Comparison of ENCODE assay signal across 8 mouse cellular contexts in genomic region chr11:103359841-103360641, GRCm38 (mm10). TPM values are rescaled to one million over a fixed set of nuclear protein-coding genes. Genes with fewer than 3 reads are reported as not detected.
DNase-seq lines count a peak whose midpoint lies in the region; ATAC-seq lines count a peak whose summit lies in the region.

No protein-coding gene starts in this region.

- intact Hi-C loops in left cerebral cortex, postnatal 25 days (cut with DNase I) = loop anchor here (2.0 to 10.0 kb wide), 6 partner anchors 27 to 315 kb away; partner anchors contain the start of gene Plekhm1

- ATAC-seq in megakaryocyte-erythroid progenitor cell, adult 5-6 weeks (replicated peaks; ENCODE audit: low FRiP score, low TSS enrichment, poor library complexity, severe bottlenecking) = peak; percentile 65

- peak; percentile 48 for DNase-seq in adipocyte (ENCODE audit: low spot score)
- DNase-seq in cerebellum, postnatal 36 days = peak; percentile 80 to 85
- peak; percentile 86 for DNase-seq in gastrocnemius, postnatal 10 days
- DNase-seq in induced T-regulatory cell, adult 2 months (ENCODE audit: low read depth) = peak; percentile 90
- DNase-seq in left cerebral cortex, postnatal 25 days (ENCODE audit: low spot score in 2 of 2) = peak; percentile 80 to 87
- DNase-seq in right cerebral cortex, postnatal 25 days = peak; percentile 85
- DNase-seq in yolk sac, embryonic 10.5 days (ENCODE audit: low spot score) = peak; percentile 76

RNA-seq across cellular contexts. Expression of gene Arhgap27, which starts 3.5 kb away (rescaled TPM):
- 10 to 100 TPM in 1 of 2 experiments, 1 to 10 TPM in 1; 9.7 to 12.6 TPM for total RNA-seq in gastrocnemius, postnatal 10 days (2021)
- total RNA-seq in left cerebral cortex, postnatal 25 days (2021) = 10 to 100 TPM in 1 of 2 experiments, 1 to 10 TPM in 1; 7.9 to 12.4 TPM
- total RNA-seq in megakaryocyte-erythroid progenitor cell, adult 5-6 weeks (2014; fragmentation: Nextera tagmentation) = 1.4 and 3.3 TPM in 2 replicates
- total RNA-seq in megakaryocyte-erythroid progenitor cell, adult 5-6 weeks (2017) = 2.1 and 11.1 TPM in 2 replicates

RNA-seq across cellular contexts. Expression of gene Plekhm1, which starts 52.4 kb away (rescaled TPM):
- total RNA-seq in gastrocnemius, postnatal 10 days (2021) = 10 to 100 TPM in 1 of 2 experiments, 1 to 10 TPM in 1; 8.2 to 10.3 TPM
- total RNA-seq in left cerebral cortex, postnatal 25 days (2021) = 10 to 100 TPM; 16.5 to 17.4 TPM
- total RNA-seq in megakaryocyte-erythroid progenitor cell, adult 5-6 weeks (2014; fragmentation: Nextera tagmentation) = 12.5 and 16.3 TPM in 2 replicates
- total RNA-seq in megakaryocyte-erythroid progenitor cell, adult 5-6 weeks (2017) = 2.2 and 2.7 TPM in 2 replicates

Comparison
In these comparisons a context has a peak if more than half of its experiments do, and no peak if none do; other contexts are left out.
1. Peak in every context shown above with its lines: DNase-seq and ATAC-seq.